Mouse (Mus musculus) spleen, adult 2 months (tissue): Measurements from ENCODE around the gene Cradd.

Experiments
- CTCF ChIP-seq: fragments of 200-500 bp; IDR thresholded peaks from 2 replicates; pipeline ENCODE4 v1.5.1; 2011; ENCODE audit warnings: mild to moderate bottlenecking, inconsistent platforms; ENCODE audit not compliant: insufficient read depth, insufficient read length, insufficient replicate concordance; ENCODE audit errors: extremely low read depth
- POLR2A ChIP-seq: fragments of 200-500 bp; IDR thresholded peaks from 2 replicates; pipeline ENCODE4 v1.6.1; 2011; ENCODE audit warnings: low read depth, low read length, inconsistent platforms

DNA sequence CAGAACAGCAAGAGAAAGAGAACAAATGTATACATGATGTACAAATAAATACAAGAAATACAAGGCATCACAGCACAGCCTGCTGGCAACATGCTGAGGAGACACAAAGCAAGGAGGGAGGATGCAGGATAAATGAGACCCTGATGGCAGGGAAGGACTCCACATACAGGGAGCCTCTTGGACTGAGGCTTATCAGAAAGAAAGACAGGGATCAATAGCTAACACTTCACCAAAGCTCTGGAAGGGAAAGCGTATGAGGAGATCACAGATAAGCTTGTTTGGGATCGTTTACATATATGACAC, 78.3 kb downstream of the Cradd start:
- TF ChIP-seq POLR2A (no peak), CTCF (no peak)
